Comparison of ENCODE assay signal across 23 mouse cellular contexts in genomic region chr10:7863411-7863810, GRCm38 (mm10).
"Had no signal": no experiment of that assay in that cellular context is flagged by ENCODE, and none has a peak within 500 bp of the region (broad histone marks: within the 10 kb centered on the region; RNA-seq: fewer than 3 reads in every experiment).

No protein-coding gene starts in this region.

- DNase-seq: gastrocnemius, adult 2 months; gastrocnemius, postnatal 10 days; heart, postnatal 4 days; kidney, adult 18-20 months; kidney, adult 8-10 months; kidney, postnatal 14 days; kidney, postnatal 36 days; layer of hippocampus, adult 9-11 months; layer of hippocampus, postnatal 36 days; left cerebral cortex, postnatal 4 days; liver, embryonic 13.5 days had no signal

- H3K4me3 ChIP-seq: gastrocnemius, adult 2 months; heart, adult 2 months; heart, embryonic 12.5 days; hindbrain, embryonic 13.5 days; kidney, embryonic 15.5 days; limb, embryonic 13.5 days; limb, embryonic 15.5 days; liver, embryonic 13.5 days; liver, embryonic 15.5 days had no signal

- H3K4me1 ChIP-seq: liver, embryonic 15.5 days had no signal

- H3K9me3 ChIP-seq: heart, embryonic 12.5 days; hindbrain, embryonic 13.5 days; kidney, embryonic 15.5 days; limb, embryonic 13.5 days; limb, embryonic 15.5 days; liver, embryonic 13.5 days; liver, embryonic 15.5 days had no signal

- H3K27ac ChIP-seq: gastrocnemius, adult 2 months; heart, adult 2 months; hindbrain, embryonic 13.5 days; kidney, embryonic 15.5 days; kidney, postnatal 0 days; limb, embryonic 13.5 days; limb, embryonic 15.5 days; liver, embryonic 13.5 days; liver, embryonic 15.5 days had no signal

- ATAC-seq: hindbrain, embryonic 16.5 days; inflammation-experienced regulatory T-cells, adult 6 months; intestine, embryonic 16.5 days had no signal

- H3K9ac ChIP-seq: heart, embryonic 12.5 days; hindbrain, embryonic 13.5 days; kidney, embryonic 15.5 days; limb, embryonic 13.5 days; limb, embryonic 15.5 days; liver, embryonic 13.5 days; liver, embryonic 15.5 days had no signal

- H3K4me2 ChIP-seq: heart, embryonic 12.5 days; hindbrain, embryonic 13.5 days; kidney, embryonic 15.5 days; limb, embryonic 13.5 days; limb, embryonic 15.5 days; liver, embryonic 11.5 days; liver, embryonic 13.5 days; liver, embryonic 15.5 days had no signal

- H3K36me3 ChIP-seq: heart, embryonic 12.5 days; hindbrain, embryonic 13.5 days; kidney, embryonic 15.5 days; limb, embryonic 13.5 days; limb, embryonic 15.5 days; liver, embryonic 13.5 days; liver, embryonic 15.5 days had no signal
